Mouse (Mus musculus): ENCODE measurements around the gene Rpusd3. TPM values are rescaled to one million over a fixed set of nuclear protein-coding genes. Genes with fewer than 3 reads are reported as not detected.

Rpusd3 gene
- polyA plus RNA-seq, 1 experiment from 2014 or later, result 40.8 TPM

- Histone ChIP-seq H3K4me3 (no peak overlapping the region), H3K36me3 (peaks cover 75% of the 10 kb centered on the region), H3K27me3 (ENCODE audit: low read depth, poor library complexity, severe bottlenecking) (no peaks in the 10 kb centered on the region), H3K27ac (no peak overlapping the region), H3K4me1 (peaks cover 9% of the 10 kb centered on the region), H3K9me3 (replicated peaks) (no peaks in the 10 kb centered on the region)
- no peak for DNase-seq (ENCODE audit: low spot score)
- 92% methylated on average over 4 of the region's 4 CpGs for WGBS
Observed at GRCm38 (mm10) chr6:113373491-113373890, 45.6 kb downstream of the Rpusd3 start.

- WGBS, result 95% methylated on average over 20 of the region's 20 CpGs
- Histone ChIP-seq H3K4me1 (no peaks in the 10 kb centered on the region), H3K9me3 (replicated peaks) (no peaks in the 10 kb centered on the region), H3K4me3 (no peak overlapping the region), H3K27me3 (ENCODE audit: low read depth, poor library complexity, severe bottlenecking) (no peaks in the 10 kb centered on the region), H3K27ac (no peak overlapping the region), H3K36me3 (peaks cover 84% of the 10 kb centered on the region)
- no peak for DNase-seq (ENCODE audit: low spot score)
Observed at GRCm38 (mm10) chr6:113370194-113370929, 48.8 kb downstream of the Rpusd3 start.

- 90% methylated on average over 5 of the region's 5 CpGs for WGBS
- H3K27ac ChIP-seq, result no peak overlapping the region
- DNase-seq (ENCODE audit: low spot score), result no peak
Observed at GRCm38 (mm10) chr6:113368577-113368976, 50.6 kb downstream of the Rpusd3 start.

GRCm38 (mm10) chr6:113368124-113368523 lies 51.0 kb downstream of the Rpusd3 start:
- Histone ChIP-seq H3K27me3 (ENCODE audit: low read depth, poor library complexity, severe bottlenecking) (no peaks in the 10 kb centered on the region), H3K27ac (no peak overlapping the region), H3K9me3 (replicated peaks) (no peaks in the 10 kb centered on the region), H3K4me1 (no peaks in the 10 kb centered on the region), H3K4me3 (no peak overlapping the region), H3K36me3 (peaks cover 62% of the 10 kb centered on the region)
- no peak for DNase-seq (ENCODE audit: low spot score)
- WGBS, result 91% methylated on average over 7 of the region's 7 CpGs

More at GRCm38 (mm10) chr6:113368577-113368976, 50.6 kb downstream of the Rpusd3 start:
- no peak overlapping the region for H3K4me3 ChIP-seq
- no peaks in the 10 kb centered on the region for H3K27me3 ChIP-seq (ENCODE audit: low read depth, poor library complexity, severe bottlenecking)
- no peaks in the 10 kb centered on the region for H3K9me3 ChIP-seq (replicated peaks)
- H3K36me3 ChIP-seq, result peaks cover 66% of the 10 kb centered on the region
- no peaks in the 10 kb centered on the region for H3K4me1 ChIP-seq

GRCm38 (mm10) chr6:113367574-113367973 lies 51.6 kb downstream of the Rpusd3 start:
- peaks cover 56% of the 10 kb centered on the region for H3K36me3 ChIP-seq
- 100% methylated on average over 1 of the region's 1 CpGs for WGBS
- DNase-seq (ENCODE audit: low spot score), result no peak

GRCm38 (mm10) chr6:113366639-113367038 lies 52.5 kb downstream of the Rpusd3 start:
- Histone ChIP-seq H3K4me3 (no peak overlapping the region), H3K9me3 (replicated peaks) (no peaks in the 10 kb centered on the region), H3K36me3 (peaks cover 47% of the 10 kb centered on the region), H3K4me1 (no peaks in the 10 kb centered on the region), H3K27me3 (ENCODE audit: low read depth, poor library complexity, severe bottlenecking) (no peaks in the 10 kb centered on the region), H3K27ac (no peak overlapping the region)
- DNase-seq (ENCODE audit: low spot score), result no peak
- 86% methylated on average over 6 of the region's 6 CpGs for WGBS

More at GRCm38 (mm10) chr6:113367574-113367973, 51.6 kb downstream of the Rpusd3 start:
- Histone ChIP-seq H3K4me3 (no peak overlapping the region), H3K4me1 (no peaks in the 10 kb centered on the region), H3K27ac (no peak overlapping the region), H3K27me3 (ENCODE audit: low read depth, poor library complexity, severe bottlenecking) (no peaks in the 10 kb centered on the region), H3K9me3 (replicated peaks) (no peaks in the 10 kb centered on the region)

Small RNA genes lying within 50 kb of the gene (microRNA-seq; reads per million reads assigned to microRNA genes)
- gene Gm24387, result not detected

Other genes starting within 250 kb of the Rpusd3 start
- gene Lhfpl4, start 224.0 kb downstream of the Rpusd3 start, polyA plus RNA-seq (2016; fragmentation: Nextera tagmentation; extraction: Ambion mirVana), result 1.3 and 1.5 TPM in 2 replicates
- 45.5 and 48.9 TPM in 2 replicates for gene Mtmr14, start 181.5 kb downstream of the Rpusd3 start, polyA plus RNA-seq (2016; fragmentation: Nextera tagmentation; extraction: Ambion mirVana)
- 0.06 TPM in 2 replicates for gene Cpne9, start 137.0 kb downstream of the Rpusd3 start, polyA plus RNA-seq (2016; fragmentation: Nextera tagmentation; extraction: Ambion mirVana)
- 26.1 and 28.0 TPM in 2 replicates for gene Brpf1, start 112.2 kb downstream of the Rpusd3 start, polyA plus RNA-seq (2016; fragmentation: Nextera tagmentation; extraction: Ambion mirVana)
- 19.1 and 19.5 TPM in 2 replicates for gene Ogg1, start 92.4 kb downstream of the Rpusd3 start, polyA plus RNA-seq (2016; fragmentation: Nextera tagmentation; extraction: Ambion mirVana)
- gene Camk1, start 75.4 kb downstream of the Rpusd3 start, polyA plus RNA-seq (2016; fragmentation: Nextera tagmentation; extraction: Ambion mirVana), result 41.3 and 53.9 TPM in 2 replicates
- 47.2 and 53.4 TPM in 2 replicates for gene Tada3, start 41.5 kb downstream of the Rpusd3 start, polyA plus RNA-seq (2016; fragmentation: Nextera tagmentation; extraction: Ambion mirVana)
- 383 and 393 TPM in 2 replicates for gene Arpc4, start 41.2 kb downstream of the Rpusd3 start, polyA plus RNA-seq (2016; fragmentation: Nextera tagmentation; extraction: Ambion mirVana)
- 2.7 and 4.1 TPM in 2 replicates for gene Ttll3, start 30.1 kb downstream of the Rpusd3 start, polyA plus RNA-seq (2016; fragmentation: Nextera tagmentation; extraction: Ambion mirVana)
- gene Cidec, start 16.4 kb upstream of the Rpusd3 start, polyA plus RNA-seq (2016; fragmentation: Nextera tagmentation; extraction: Ambion mirVana), result not detected in 2 replicates
- gene Jagn1, start 23.2 kb upstream of the Rpusd3 start, polyA plus RNA-seq (2016; fragmentation: Nextera tagmentation; extraction: Ambion mirVana), result 90.3 and 98.5 TPM in 2 replicates
- 2.2 and 2.3 TPM in 2 replicates for gene Il17re, start 39.1 kb upstream of the Rpusd3 start, polyA plus RNA-seq (2016; fragmentation: Nextera tagmentation; extraction: Ambion mirVana)
- gene Il17rc, start 52.1 kb upstream of the Rpusd3 start, polyA plus RNA-seq (2016; fragmentation: Nextera tagmentation; extraction: Ambion mirVana), result 3.4 and 4.0 TPM in 2 replicates
- gene Creld1, start 64.0 kb upstream of the Rpusd3 start, polyA plus RNA-seq (2016; fragmentation: Nextera tagmentation; extraction: Ambion mirVana), result 16.2 and 17.4 TPM in 2 replicates
- gene Prrt3, start 82.6 kb upstream of the Rpusd3 start, polyA plus RNA-seq (2016; fragmentation: Nextera tagmentation; extraction: Ambion mirVana), result 0.60 and 0.73 TPM in 2 replicates
- gene Emc3, start 112.3 kb upstream of the Rpusd3 start, polyA plus RNA-seq (2016; fragmentation: Nextera tagmentation; extraction: Ambion mirVana), result 75.8 and 75.9 TPM in 2 replicates
- 21.6 and 21.9 TPM in 2 replicates for gene Fancd2, start 112.3 kb upstream of the Rpusd3 start, polyA plus RNA-seq (2016; fragmentation: Nextera tagmentation; extraction: Ambion mirVana)
- gene Fancd2os, start 181.4 kb upstream of the Rpusd3 start, polyA plus RNA-seq (2016; fragmentation: Nextera tagmentation; extraction: Ambion mirVana), result 0.30 TPM in 1 of 2 replicates, not detected in the other
- 206 and 208 TPM in 2 replicates for gene Brk1, start 185.4 kb upstream of the Rpusd3 start, polyA plus RNA-seq (2016; fragmentation: Nextera tagmentation; extraction: Ambion mirVana)
- gene Vhl, start 204.6 kb upstream of the Rpusd3 start, polyA plus RNA-seq (2016; fragmentation: Nextera tagmentation; extraction: Ambion mirVana), result 41.4 and 47.7 TPM in 2 replicates
- 4.5 and 8.0 TPM in 2 replicates for gene Irak2, start 219.1 kb upstream of the Rpusd3 start, polyA plus RNA-seq (2016; fragmentation: Nextera tagmentation; extraction: Ambion mirVana)

All from limb, embryonic 10.5 days (tissue).